Mouse (Mus musculus) midbrain, embryonic 12.5 days (tissue): ENCODE results near the gene Best2. TPM values are rescaled to one million over a fixed set of nuclear protein-coding genes. Genes with fewer than 3 reads are reported as not detected.
A peak's percentile ranks its signal among the peaks of the same experiment; 100 is the strongest.

Experiments used
- ATAC-seq: fragments of 200-750 bp; cut with Nextera tagmentation; 2 replicates; pipeline ENCODE4 v1.8.0; 2017; ENCODE audit warnings: low read depth, moderate TSS enrichment, moderate library complexity; ENCODE audit not compliant: low FRiP score
- H3K27ac ChIP-seq: fragments of 300-500 bp; sonication (generic); replicated peaks from 2 replicates; pipeline ENCODE4 v1.5.1; 2016; ENCODE audit warnings: mild to moderate bottlenecking
- H3K27me3 ChIP-seq: fragments of 300-500 bp; sonication (generic); 2 replicates; pipeline ENCODE4 v1.6.1; 2016; ENCODE audit warnings: mild to moderate bottlenecking
- H3K36me3 ChIP-seq: fragments of 300-500 bp; sonication (generic); 2 replicates; pipeline ENCODE4 v1.6.1; 2016
- H3K4me1 ChIP-seq: fragments of 300-500 bp; sonication (generic); 2 replicates; pipeline ENCODE4 v1.6.1; 2016
- H3K4me2 ChIP-seq: fragments of 300-500 bp; sonication (generic); replicated peaks from 2 replicates; pipeline ENCODE4 v1.6.1; 2016; ENCODE audit warnings: mild to moderate bottlenecking, moderate library complexity
- H3K4me3 ChIP-seq: fragments of 300-500 bp; sonication (generic); 2 replicates; pipeline ENCODE4 v1.5.1; 2016; ENCODE audit warnings: mild to moderate bottlenecking
- H3K9ac ChIP-seq: fragments of 300-500 bp; sonication (generic); replicated peaks from 2 replicates; pipeline ENCODE4 v1.6.1; 2016; ENCODE audit warnings: mild to moderate bottlenecking, moderate library complexity
- H3K9me3 ChIP-seq: fragments of 300-500 bp; sonication (generic); 2 replicates; pipeline ENCODE4 v1.6.1; 2016; ENCODE audit warnings: mild to moderate bottlenecking
- WGBS: fragments of 180-500 bp; shearing (Covaris S2); methylation state at CpG from one replicate; pipeline ENCODE4 v1.1.7; 2016; 5-methylcytosine and 5-hydroxymethylcytosine counted together
- microRNA-seq: library from miRNA; unstranded; fragments of <30 nt; microRNA quantifications from one replicate; pipeline ENCODE4, GENCODE M21; 2017
- polyA plus RNA-seq: library from polyadenylated mRNA; unstranded; fragments of >200 nt; fragmentation: Nextera tagmentation; extraction: Ambion mirVana; gene quantifications from 2 replicates; pipeline ENCODE4 v1.2.1, GENCODE M21; 2016

The Best2 gene
- polyA plus RNA-seq, 1 experiment from 2014 or later: not detected

DNA sequence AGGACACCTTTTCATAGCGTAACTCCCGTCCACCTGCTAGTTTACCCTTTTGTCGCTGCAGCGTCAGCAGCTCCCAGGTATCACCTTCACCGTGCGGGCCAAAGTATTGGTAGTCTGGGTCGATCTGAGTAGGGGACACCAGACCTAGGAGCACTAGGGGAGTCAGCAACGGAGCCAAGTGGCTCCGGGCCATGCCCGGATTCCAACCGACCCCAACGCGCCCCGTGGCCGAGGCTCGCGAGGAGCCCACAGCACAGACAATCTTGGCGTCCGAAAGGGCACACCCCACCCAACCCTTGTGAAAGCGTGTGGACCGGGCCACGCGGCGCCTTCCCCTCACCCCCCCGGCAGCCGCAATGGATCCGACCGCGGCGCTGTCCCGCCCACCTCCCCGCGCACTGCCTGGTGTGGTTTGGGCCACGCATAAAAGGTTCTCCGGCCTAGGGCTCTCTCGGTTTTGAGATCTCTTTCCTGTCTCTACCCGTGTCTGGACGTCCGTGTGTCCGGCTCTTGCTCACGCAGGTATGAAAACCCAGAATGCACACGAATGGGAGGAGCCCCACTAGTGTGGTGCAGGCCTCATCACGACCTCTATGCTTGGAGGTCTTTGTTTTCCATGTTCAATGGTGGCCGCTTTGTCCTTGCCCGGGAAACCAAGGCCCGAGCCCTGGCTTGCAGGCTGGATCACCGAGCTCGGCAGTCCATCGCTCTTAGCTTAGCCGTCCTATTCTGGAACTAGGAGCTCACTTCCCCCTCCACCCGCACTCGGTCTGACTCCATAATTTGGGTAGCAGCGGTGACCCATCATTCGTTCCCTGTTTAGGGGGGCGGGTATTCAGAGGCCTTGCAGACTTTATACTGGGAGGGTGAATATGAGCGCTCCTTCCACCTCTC is 44.8 kb downstream of the Best2 start, which contains the start of the genes Gm49661, Prdx2 and Rnaseh2a:
Gm49661 (minus strand) TSS at position 193 of the 894 bp plus-strand sequence.
Prdx2 (plus strand) TSS at position 347 of the 894 bp plus-strand sequence.
Rnaseh2a (minus strand) TSS at position 527 of the 894 bp plus-strand sequence.
- H3K4me2 ChIP-seq: peak within 1 kb of the TSS; percentile 97
- under 1% methylated on average over 56 of the region's 56 CpGs for WGBS
- peaks cover 39% of the 10 kb centered on the region for H3K36me3 ChIP-seq
- peak within 1 kb of the TSS; percentile 80 for H3K4me3 ChIP-seq
- no peaks in the 10 kb centered on the region for H3K27me3 ChIP-seq
- no peaks in the 10 kb centered on the region for H3K9me3 ChIP-seq
- peak within 1 kb of the TSS; percentile 76 for H3K27ac ChIP-seq
- peak within 1 kb of the TSS; percentile 93 for H3K9ac ChIP-seq
- peak; percentile 65 for ATAC-seq
- H3K4me1 ChIP-seq: peaks cover 45% of the 10 kb centered on the region

GRCm38 (mm10) chr8:84968650-84969049 is 45.7 kb downstream of the Best2 start:
- Histone ChIP-seq H3K4me2 (peak overlapping the region; percentile 97), H3K4me1 (peaks cover 45% of the 10 kb centered on the region), H3K9me3 (no peaks in the 10 kb centered on the region), H3K9ac (peak overlapping the region; percentile 93), H3K27me3 (no peaks in the 10 kb centered on the region), H3K4me3 (peak overlapping the region; percentile 80), H3K36me3 (peaks cover 31% of the 10 kb centered on the region), H3K27ac (peak overlapping the region; percentile 76)
- whole genome bisulfite sequencing: 29% methylated on average over 2 of the region's 2 CpGs
- no peak for ATAC-seq

- no peak overlapping the region for H3K27ac ChIP-seq
- 87% methylated on average over 13 of the region's 13 CpGs for WGBS
- no peaks in the 10 kb centered on the region for H3K27me3 ChIP-seq
- H3K36me3 ChIP-seq: peaks cover 26% of the 10 kb centered on the region
- ATAC-seq: no peak
- no peaks in the 10 kb centered on the region for H3K9me3 ChIP-seq
- no peak overlapping the region for H3K9ac ChIP-seq
- peaks cover 45% of the 10 kb centered on the region for H3K4me1 ChIP-seq
- H3K4me3 ChIP-seq: no peak overlapping the region
- H3K4me2 ChIP-seq: no peak overlapping the region
Measured at GRCm38 (mm10) chr8:84967532-84968304, 46.6 kb downstream of the Best2 start.

GRCm38 (mm10) chr8:84966603-84967002 is 47.7 kb downstream of the Best2 start:
- no peak for ATAC-seq
- H3K4me2 ChIP-seq: no peak overlapping the region
- no peaks in the 10 kb centered on the region for H3K9me3 ChIP-seq
- no peak overlapping the region for H3K9ac ChIP-seq
- 0 out of 2 replicates have a peak overlapping the region, but pooled peaks have one; percentile 3 for H3K27ac ChIP-seq
- H3K4me1 ChIP-seq: peaks cover 42% of the 10 kb centered on the region
- H3K27me3 ChIP-seq: no peaks in the 10 kb centered on the region
- no peak overlapping the region for H3K4me3 ChIP-seq
- WGBS: 70% methylated on average over 3 of the region's 3 CpGs
- H3K36me3 ChIP-seq: peaks cover 25% of the 10 kb centered on the region

DNA sequence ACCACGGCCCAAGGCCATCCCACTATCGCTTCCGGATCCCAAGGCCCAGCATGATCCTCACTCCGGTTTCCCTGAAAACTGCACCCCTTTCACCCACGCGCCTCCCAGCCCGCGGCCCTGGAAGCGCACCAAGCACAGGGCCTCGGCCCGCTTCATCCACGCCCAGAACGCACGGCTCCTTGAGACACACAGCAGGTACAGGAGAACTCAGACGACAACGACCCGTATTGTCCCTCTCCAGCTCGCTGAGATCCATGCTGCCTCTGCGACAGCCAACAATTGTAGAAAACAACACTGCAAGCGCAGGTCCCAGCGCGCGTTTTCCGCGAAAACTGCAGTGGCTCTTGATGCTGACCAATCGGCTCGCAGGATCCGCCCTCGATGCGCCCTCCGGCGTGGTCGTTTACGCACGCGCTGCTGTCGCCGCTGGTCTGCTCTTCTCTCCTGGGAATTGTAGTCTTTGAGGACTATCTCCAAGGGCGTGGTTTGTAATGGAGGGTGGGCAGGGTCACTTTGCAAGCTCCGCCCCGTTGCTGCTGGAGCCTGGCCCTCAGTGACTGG is 48.5 kb downstream of the Best2 start:
- Histone ChIP-seq H3K27ac (peak overlapping the region; percentile 54; the same call in 1 of the 2 replicates), H3K4me3 (peak overlapping the region; percentile 68), H3K9me3 (no peaks in the 10 kb centered on the region), H3K4me1 (peaks cover 35% of the 10 kb centered on the region), H3K9ac (peak overlapping the region; percentile 77), H3K4me2 (peak overlapping the region; percentile 94), H3K27me3 (no peaks in the 10 kb centered on the region), H3K36me3 (peaks cover 18% of the 10 kb centered on the region)
- under 1% methylated on average over 41 of the region's 41 CpGs for WGBS
- peak; percentile 81 for ATAC-seq

- no peak for ATAC-seq
Measured at GRCm38 (mm10) chr8:84963952-84964351, 50.4 kb downstream of the Best2 start.

GRCm38 (mm10) chr8:84959811-84960210 is 54.5 kb downstream of the Best2 start:
- H3K36me3 ChIP-seq: peaks cover 40% of the 10 kb centered on the region
- H3K9me3 ChIP-seq: no peaks in the 10 kb centered on the region

More at GRCm38 (mm10) chr8:84963952-84964351, 50.4 kb downstream of the Best2 start:
- H3K36me3 ChIP-seq: peaks cover 26% of the 10 kb centered on the region
- no peak overlapping the region for H3K4me3 ChIP-seq
- H3K27ac ChIP-seq: no peak overlapping the region
- WGBS: 91% methylated on average over 4 of the region's 4 CpGs
- no peak overlapping the region for H3K9ac ChIP-seq
- H3K27me3 ChIP-seq: no peaks in the 10 kb centered on the region
- H3K4me2 ChIP-seq: no peak overlapping the region
- peaks cover 26% of the 10 kb centered on the region for H3K4me1 ChIP-seq
- no peaks in the 10 kb centered on the region for H3K9me3 ChIP-seq

More at GRCm38 (mm10) chr8:84959811-84960210, 54.5 kb downstream of the Best2 start:
- Histone ChIP-seq H3K4me3 (no peak overlapping the region), H3K27ac (no peak overlapping the region), H3K4me2 (no peak overlapping the region), H3K4me1 (peaks cover 1% of the 10 kb centered on the region), H3K9ac (no peak overlapping the region), H3K27me3 (no peaks in the 10 kb centered on the region)
- no peak for ATAC-seq
- WGBS: 93% methylated on average over 7 of the region's 7 CpGs

Small RNA genes lying within 50 kb of the gene (microRNA-seq; reads per million reads assigned to microRNA genes)
- gene Mir7070: 1.2 reads per million

Other genes with a start within 250 kb of the Best2 start
- gene Nfix, start 214.2 kb downstream of the Best2 start, polyA plus RNA-seq: 6.6 and 8.5 TPM in 2 replicates
- gene Dand5, start 191.7 kb downstream of the Best2 start, polyA plus RNA-seq: 5.0 and 6.1 TPM in 2 replicates
- 36.1 and 36.6 TPM in 2 replicates for gene Gadd45gip1, start 183.0 kb downstream of the Best2 start, polyA plus RNA-seq
- gene Rad23a, start 173.9 kb downstream of the Best2 start, polyA plus RNA-seq: 104 and 110 TPM in 2 replicates
- gene Calr, start 167.6 kb downstream of the Best2 start, polyA plus RNA-seq: 640 and 681 TPM in 2 replicates
- 105 and 113 TPM in 2 replicates for gene Farsa, start 157.5 kb downstream of the Best2 start, polyA plus RNA-seq
- gene Syce2, start 142.4 kb downstream of the Best2 start, polyA plus RNA-seq: 42.1 and 44.9 TPM in 2 replicates
- gene Gcdh, start 120.6 kb downstream of the Best2 start, polyA plus RNA-seq: 33.1 and 33.9 TPM in 2 replicates
- gene Klf1, start 112.6 kb downstream of the Best2 start, polyA plus RNA-seq: 4.3 and 4.5 TPM in 2 replicates
- 8.9 and 9.4 TPM in 2 replicates for gene Dnase2a, start 106.0 kb downstream of the Best2 start, polyA plus RNA-seq
- 29.3 and 34.3 TPM in 2 replicates for gene Mast1, start 77.2 kb downstream of the Best2 start, polyA plus RNA-seq
- 1.3 and 1.7 TPM in 2 replicates for gene Rtbdn, start 67.5 kb downstream of the Best2 start, polyA plus RNA-seq
- gene Gm49661, start 45.1 kb downstream of the Best2 start, polyA plus RNA-seq: not detected in 2 replicates
- gene Prdx2, start 44.9 kb downstream of the Best2 start, polyA plus RNA-seq: 1,292 and 1,309 TPM in 2 replicates
- 91.9 and 98.7 TPM in 2 replicates for gene Rnaseh2a, start 44.8 kb downstream of the Best2 start, polyA plus RNA-seq
- 6.0 and 6.5 TPM in 2 replicates for gene Junb, start 35.8 kb downstream of the Best2 start, polyA plus RNA-seq
- gene Hook2, start 23.9 kb downstream of the Best2 start, polyA plus RNA-seq: 17.7 and 18.7 TPM in 2 replicates
- gene Asna1, start 10.8 kb upstream of the Best2 start, polyA plus RNA-seq: 137 and 146 TPM in 2 replicates
- 164 and 178 TPM in 2 replicates for gene Trir, start 12.3 kb upstream of the Best2 start, polyA plus RNA-seq
- gene Tnpo2, start 22.4 kb upstream of the Best2 start, polyA plus RNA-seq: 42.0 and 45.4 TPM in 2 replicates
- gene Fbxw9, start 45.5 kb upstream of the Best2 start, polyA plus RNA-seq: 40.7 and 41.6 TPM in 2 replicates
- 0.92 and 0.94 TPM in 2 replicates for gene Gm5741, start 53.5 kb upstream of the Best2 start, polyA plus RNA-seq
- 74.7 and 74.8 TPM in 2 replicates for gene Dhps, start 57.2 kb upstream of the Best2 start, polyA plus RNA-seq
- gene Wdr83os, start 66.2 kb upstream of the Best2 start, polyA plus RNA-seq: 114 and 119 TPM in 2 replicates
- 46.6 and 54.2 TPM in 2 replicates for gene Wdr83, start 66.8 kb upstream of the Best2 start, polyA plus RNA-seq
- 19.2 and 20.7 TPM in 2 replicates for gene Man2b1, start 68.7 kb upstream of the Best2 start, polyA plus RNA-seq
- gene Zfp791, start 108.6 kb upstream of the Best2 start, polyA plus RNA-seq: 1.6 and 2.4 TPM in 2 replicates
- not detected in 2 replicates for gene Cks1brt, start 137.4 kb upstream of the Best2 start, polyA plus RNA-seq
- gene Olfr371, start 211.5 kb upstream of the Best2 start, polyA plus RNA-seq: not detected in 2 replicates